Mouse (Mus musculus) MN1 (cell line): ENCODE measurements around the gene Dhrs9.

Experiments used
- DNase-seq: peaks from one replicate; pipeline ENCODE4 v3.0.0-alpha.2; 2016; ENCODE audit warnings: low spot score

Gene Dhrs9

DNA sequence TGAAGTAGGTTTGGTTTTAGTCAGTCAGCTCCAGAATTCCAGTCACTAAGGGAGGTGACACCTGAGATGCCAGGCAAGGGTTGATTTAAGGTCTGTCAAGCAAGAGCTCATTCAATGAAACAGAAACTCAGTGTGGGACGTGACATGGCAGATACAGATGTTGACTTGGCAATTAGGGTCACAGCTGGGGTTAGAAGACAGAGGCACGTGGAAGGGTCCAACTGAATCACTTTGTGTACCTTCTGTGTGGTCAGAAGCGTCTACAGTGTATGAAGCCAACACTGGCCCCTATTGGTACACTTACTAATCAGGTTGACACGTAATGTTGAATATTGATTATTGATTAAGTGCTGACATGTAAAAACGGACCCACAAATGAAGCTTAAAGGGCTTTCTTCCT is 44.6 kb downstream of the Dhrs9 start:
- no peak for DNase-seq

DNA sequence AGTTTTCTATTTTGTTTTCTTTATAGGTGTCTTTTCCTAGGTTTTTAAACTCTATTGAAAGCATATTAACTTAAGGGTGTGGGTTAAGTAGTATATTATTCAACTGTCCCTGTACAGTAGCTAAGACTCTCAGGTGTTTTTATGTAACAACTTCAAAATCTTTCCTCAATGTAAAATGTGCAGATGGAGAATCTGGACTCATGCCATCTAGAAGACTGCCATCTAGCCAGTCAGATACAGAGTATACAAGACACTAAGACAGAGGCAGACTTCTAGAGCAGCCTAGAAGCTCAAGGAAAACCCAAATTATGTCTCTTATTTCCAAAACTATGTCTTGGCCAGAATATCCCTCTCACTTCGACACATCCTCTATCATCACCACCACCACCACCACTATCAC is 45.8 kb downstream of the Dhrs9 start:
- DNase-seq = no peak

DNA sequence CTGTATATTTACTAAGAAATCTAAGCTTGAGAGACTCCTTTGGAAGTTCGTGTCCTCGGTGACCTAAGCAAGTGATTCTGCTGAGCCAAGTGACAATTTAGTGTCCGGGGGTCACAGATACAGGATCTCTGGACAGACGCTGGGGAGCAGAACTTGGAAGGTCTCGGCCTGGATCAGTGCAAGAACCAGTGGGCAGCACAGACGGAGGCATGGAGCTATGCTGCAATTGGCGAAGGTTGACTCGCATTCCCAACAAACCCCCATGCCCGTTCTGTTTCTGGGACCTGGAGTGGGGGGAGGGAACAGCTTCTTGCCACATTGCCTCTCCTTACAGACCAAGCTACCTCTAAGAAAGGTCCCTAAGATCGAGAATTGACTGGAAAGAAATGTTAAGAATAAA is 46.9 kb downstream of the Dhrs9 start:
- DNase-seq = no peak

DNA sequence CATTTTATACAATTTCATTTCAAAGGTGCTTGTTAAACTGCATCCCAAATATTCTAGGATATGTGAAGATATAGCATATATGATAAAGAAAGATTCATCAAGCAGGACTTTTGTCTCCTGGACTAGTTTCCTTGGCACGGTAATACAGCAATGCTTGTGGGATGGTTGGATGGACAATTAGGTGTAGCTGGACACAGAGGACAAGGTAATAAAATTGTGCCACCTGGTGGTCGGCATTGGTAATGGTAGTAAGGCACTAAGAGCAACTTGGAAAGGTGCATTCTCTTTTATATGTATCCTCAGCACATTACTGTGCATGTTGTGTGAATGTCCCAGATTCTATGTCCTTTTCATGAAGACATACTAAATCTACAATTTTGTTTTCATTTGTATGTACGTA is 47.9 kb downstream of the Dhrs9 start:
- peak; percentile 70 for DNase-seq

DNA sequence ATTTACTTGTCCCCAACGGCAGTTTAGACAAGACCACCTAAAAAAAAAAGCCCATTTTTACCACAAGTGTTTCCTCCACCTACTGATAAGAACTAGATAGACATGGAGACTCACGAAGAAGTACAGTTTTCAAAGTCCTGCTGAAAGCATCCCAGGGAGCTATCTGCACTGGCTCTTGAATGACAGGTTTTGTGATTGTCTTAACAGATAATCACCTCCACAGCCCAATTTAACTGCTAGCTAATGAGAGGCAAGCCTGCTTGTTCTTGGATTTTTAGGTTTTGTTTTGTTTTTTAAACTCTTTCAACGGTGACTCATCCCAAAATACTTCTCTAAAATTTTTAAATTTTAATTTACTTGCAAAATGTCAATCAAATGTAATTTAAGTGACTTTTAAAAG is 61.4 kb downstream of the Dhrs9 start:
- no peak for DNase-seq

DNA sequence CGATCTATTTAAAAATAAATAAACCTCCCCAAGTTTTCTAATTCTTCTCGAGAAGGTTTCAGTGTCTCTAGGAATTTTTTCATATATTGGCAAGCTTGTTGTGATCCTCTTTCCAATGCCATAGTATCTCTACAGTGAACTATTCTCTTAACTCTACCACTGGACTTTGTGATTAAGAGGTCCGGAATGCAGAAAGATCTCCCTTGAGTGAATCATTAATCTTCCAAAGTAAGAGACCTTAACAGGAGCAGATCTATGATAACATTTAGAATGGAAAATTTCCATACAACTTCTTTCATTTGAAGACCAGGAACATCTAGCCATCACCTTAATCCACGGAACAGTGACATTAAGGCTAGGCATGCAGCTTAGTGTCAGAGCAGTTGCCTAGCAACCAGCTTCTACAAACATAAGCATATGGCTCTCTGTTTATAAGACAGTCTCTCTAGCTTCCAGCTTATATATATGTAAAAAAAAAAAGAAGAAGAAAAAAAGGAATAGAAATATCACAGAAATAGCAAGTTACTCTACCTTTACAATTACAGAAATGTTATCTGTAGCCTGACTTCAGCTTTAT is 65.7 kb downstream of the Dhrs9 start:
- DNase-seq = no peak

DNA sequence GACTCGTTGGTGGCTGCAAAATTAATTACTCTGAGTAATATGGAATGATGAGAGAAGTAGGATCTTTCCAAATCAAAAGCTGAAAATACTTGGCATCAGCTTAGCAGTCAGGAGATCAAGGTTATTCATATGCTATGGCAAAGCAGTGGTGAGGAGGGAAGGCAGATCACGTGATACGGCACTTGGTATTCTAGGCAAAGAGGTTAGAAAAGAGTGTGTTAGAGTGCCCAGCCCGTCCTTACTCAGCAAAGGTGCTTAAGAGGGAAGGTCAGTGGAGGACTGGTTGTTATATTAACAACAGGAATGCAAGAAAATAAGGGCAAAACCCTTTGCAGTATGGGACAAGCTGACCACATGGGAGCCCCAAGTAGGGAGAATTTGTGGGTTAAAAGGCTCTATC is 68.3 kb downstream of the Dhrs9 start:
- no peak for DNase-seq

DNA sequence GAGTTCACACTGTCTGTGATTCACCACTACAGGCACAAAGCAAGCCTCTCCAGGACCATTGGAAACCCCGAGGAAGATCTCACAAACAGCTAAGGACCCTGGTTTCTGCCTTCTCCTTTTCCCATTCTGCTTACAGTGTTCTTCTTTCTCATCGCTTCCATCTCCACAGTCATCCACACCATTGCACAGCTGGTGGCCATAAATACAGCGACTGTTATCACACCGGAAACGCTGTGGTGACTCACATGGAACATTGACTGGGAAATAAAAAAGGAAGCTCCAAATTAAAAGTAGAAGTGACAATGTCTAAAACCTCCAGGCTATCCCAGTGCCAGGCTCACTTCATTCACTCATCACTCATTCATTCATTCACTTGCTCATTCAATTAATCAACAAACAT is 70.9 kb downstream of the Dhrs9 start:
- no peak for DNase-seq
